Mouse (Mus musculus): ENCODE results near the gene Hacd1.

Hacd1 gene

DNA sequence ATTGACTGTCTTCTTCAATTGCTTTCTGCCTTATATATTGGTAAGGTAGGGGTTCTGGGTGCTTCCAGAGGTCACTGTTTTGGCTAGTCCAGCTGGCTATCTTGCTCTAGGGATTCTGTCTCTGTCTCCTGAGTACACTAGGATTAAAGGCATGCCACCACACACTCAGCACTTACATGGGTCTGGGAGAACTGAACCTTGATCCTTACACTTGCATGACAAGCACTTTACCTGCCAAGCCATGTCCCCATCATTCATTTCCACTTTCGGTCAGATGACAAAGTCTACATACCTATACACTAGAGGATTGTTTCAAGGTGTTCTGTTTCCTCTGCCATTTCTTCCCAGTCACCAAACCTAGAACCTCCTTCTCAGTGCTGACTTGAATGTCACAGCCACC, 50.8 kb downstream of the Hacd1 start:
- DNase-seq (ENCODE audit: low spot score in 2 of 2) = no peak

DNA sequence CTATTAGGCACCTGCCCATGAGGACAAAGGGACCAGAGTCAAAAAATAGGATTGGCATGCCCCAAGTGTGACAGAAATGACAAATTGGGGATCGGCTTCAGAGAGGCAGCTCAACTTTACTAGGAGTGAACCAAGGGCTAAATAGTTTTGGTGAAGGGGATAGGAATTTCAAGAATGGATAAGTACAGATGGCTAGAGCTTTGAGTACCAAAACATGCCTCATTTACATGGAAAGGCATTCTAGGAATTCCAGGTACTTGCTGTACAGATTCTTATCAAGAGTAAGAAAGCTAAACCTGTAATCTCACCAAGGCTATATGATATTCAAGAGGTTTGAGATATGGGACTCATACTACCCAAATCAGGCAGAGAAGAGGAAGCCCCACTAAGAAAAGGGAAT, 95.8 kb downstream of the Hacd1 start:
- DNase-seq (ENCODE audit: low spot score in 2 of 2) = no peak

GRCm38 (mm10) chr2:13956463-13956862, 99.5 kb downstream of the Hacd1 start:
- DNase-seq (ENCODE audit: low spot score in 2 of 2) = no peak

DNA sequence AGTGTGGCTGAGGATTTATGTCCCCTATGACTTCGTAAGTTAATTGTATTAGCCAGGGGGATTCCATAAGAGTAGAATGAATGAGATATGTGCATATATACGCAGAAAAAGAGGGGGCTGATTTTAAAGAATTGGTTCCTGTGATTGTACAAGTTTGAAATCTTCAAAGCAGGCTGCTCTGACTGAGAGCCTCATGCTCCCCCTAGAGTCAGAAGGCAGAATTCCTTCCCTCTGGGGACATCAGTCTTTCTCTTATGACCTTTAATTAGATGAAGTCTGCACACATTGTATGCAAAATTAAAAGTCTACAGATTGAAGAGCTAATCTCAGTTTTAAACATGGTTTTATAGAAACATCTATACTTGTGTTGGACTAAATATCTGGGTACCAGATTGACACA, 117.8 kb downstream of the Hacd1 start:
- DNase-seq (ENCODE audit: low spot score in 2 of 2) = no peak

DNA sequence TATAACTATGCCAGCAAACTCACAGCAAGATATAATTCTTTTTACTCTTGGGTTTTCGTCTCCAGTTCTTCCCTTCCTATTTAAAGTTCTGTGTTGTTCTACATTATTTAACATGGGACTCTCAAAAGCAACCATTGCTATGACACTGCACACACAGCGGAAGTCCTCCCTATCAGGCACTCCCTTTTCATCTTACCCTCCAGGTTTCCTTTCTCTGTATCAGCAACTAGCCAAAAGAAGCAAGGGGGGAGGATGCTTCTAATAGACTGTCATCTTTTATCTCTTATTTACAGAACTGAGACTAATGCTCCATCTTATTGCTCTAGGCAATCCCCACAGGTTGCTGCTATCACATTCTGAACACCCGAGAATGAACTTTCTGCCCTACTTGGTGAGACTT, 120.6 kb downstream of the Hacd1 start:
- DNase-seq (ENCODE audit: low spot score in 2 of 2) = no peak

DNA sequence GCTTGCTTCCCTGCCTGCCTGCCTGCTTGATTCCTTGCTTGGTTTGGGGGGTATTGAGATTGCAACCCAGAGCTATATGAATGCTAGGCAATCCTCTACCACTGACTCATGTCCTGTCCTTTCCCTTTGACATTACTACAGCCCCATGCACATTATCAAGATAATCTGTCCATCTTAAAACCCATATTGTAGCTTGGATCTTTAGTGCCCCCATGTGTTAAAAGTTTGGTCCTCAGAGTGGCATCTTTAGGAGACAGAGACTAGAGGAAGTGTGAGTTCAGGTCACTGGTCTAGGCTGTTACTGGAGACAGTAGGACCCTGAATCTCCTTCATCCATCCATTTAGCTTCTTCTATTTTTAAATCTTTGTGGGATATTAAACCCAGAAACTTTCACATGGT, 123.7 kb downstream of the Hacd1 start:
- no peak for DNase-seq (ENCODE audit: low spot score in 2 of 2)

DNA sequence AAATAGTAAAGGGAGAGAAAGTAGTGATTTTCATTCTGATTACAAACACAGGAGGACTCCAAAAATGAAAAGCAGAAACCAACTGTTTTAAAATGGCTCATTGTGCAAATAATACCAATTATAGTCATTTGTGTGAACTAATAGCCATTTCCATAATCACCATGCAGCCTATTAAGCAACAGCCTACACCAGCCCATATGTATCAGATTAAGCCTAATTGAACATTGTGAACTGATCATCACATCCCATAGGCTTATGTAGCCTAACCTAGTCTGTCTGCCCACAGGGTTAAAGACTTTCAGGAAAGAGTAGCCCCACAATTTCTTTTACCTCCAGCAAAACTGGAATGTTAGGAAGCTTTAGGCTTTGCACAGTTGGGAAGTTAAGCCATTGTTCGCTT, 125.2 kb downstream of the Hacd1 start:
- no peak for DNase-seq (ENCODE audit: low spot score in 2 of 2)

GRCm38 (mm10) chr2:13888568-13888967, 167.4 kb downstream of the Hacd1 start:
- DNase-seq (ENCODE audit: low spot score in 2 of 2) = no peak

DNA sequence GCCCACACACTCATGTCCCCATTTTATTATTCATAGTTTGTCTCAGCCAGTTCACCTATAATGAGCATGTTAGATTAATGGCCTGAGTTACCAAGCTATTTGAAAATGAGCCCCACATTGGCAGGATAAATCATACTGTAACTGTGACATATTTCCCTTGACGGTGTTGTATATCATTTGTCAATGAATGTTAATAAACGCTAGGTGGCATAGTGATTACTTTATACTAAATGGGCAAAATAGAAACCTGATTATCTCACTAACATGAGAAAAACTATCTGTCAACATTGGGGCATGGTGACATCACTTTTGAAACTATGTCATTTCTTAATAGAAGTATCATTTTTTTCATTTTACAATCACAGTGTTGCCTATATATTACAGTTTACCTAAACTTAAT, 198.5 kb downstream of the Hacd1 start:
- DNase-seq (ENCODE audit: low spot score in 2 of 2) = no peak

- no peak for DNase-seq (ENCODE audit: low spot score in 2 of 2)
Measured at GRCm38 (mm10) chr2:13855510-13855909, 200.4 kb downstream of the Hacd1 start.

GRCm38 (mm10) chr2:13836310-13836709, 219.6 kb downstream of the Hacd1 start:
- DNase-seq (ENCODE audit: low spot score in 2 of 2) = no peak

DNA sequence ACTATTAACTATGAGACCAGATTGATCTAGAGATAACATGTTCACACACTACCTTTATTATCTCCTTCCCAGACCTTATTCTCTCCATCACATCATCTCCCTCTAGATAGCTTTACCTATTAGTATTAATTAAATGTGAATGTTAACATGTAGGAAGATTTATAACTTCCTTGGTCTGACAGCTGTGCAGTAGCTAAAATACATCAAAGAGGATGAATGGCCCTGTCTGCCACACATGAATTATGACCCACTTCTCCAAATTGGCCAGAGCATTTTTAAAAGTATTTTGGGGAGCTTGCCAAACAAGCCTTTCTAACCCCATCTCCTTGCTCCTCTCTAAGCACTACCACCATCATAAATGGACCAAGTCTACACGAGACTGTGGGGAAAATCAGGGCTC, 220.9 kb downstream of the Hacd1 start:
- DNase-seq (ENCODE audit: low spot score in 2 of 2) = no peak

GRCm38 (mm10) chr2:13816645-13817044, 239.3 kb downstream of the Hacd1 start:
- DNase-seq (ENCODE audit: low spot score in 2 of 2) = peak in 1 of 2 experiments; percentile 4

DNA sequence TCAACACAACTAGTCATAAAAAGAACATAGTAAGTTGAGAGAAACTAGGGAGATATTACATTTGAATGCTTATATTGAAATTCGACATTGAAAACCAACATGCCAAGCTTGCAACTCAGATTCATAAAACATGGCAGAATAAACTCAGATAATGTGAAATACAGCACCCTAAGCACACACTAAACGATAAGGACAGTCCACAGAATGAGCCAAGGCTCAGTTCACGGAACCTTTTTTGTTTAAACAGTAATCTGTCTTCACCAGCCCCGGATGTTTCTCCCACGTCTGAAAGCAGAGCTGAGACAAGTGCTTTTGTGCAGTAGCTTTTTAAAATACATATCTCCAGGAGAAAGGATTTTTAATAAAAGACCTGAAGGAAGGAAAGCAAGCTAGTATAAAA, 247.3 kb downstream of the Hacd1 start:
- DNase-seq (ENCODE audit: low spot score in 2 of 2) = no peak

DNA sequence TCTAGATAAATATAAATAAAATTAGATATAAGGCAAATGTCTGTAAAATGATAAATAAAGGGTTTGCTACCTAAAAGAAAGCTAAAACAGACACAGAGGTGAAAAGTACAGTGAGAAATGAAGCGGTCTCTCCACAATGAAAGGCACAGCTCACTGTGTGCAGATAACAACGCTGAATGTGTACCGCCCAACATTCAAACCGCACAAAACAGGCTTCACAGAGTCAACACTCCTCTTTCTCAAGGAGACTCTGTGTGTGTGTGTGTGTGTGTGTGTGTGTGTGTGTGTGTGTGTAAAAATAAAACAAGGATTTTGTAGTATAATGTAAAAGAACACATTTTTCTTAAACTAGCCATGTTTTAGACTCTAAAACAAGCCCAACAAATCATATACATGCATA, 247.9 kb downstream of the Hacd1 start:
- no peak for DNase-seq (ENCODE audit: low spot score in 2 of 2)

DNA sequence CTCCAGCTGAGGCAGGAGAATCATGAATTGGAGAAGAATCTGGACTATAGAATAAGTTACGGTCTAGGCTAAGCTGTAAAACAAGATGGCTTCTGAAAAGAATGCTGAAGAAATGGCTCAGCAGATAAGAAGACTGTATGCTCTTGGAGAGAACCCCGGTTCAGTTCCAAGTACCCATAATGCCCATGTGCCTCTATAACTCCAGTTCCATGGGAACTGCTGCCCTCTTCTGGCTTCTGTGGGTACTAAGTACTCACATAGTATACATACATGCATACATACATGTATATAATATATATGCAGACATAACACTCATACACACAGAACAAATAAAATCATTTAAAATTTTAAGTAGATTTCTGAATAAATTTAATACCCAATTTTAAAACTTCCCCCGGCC, 249.8 kb downstream of the Hacd1 start:
- no peak for DNase-seq (ENCODE audit: low spot score in 2 of 2)

GRCm38 (mm10) chr2:13800639-13801038, 255.3 kb downstream of the Hacd1 start:
- DNase-seq (ENCODE audit: low spot score in 2 of 2) = no peak
